Mouse (Mus musculus) stomach, embryonic 15.5 days (tissue): ENCODE results near the gene Rai1. TPM values are rescaled to one million over a fixed set of nuclear protein-coding genes. Genes with fewer than 3 reads are reported as not detected.

Experiments used
- ATAC-seq: fragments of 200-750 bp; cut with Nextera tagmentation; 2 replicates; pipeline ENCODE4 v1.8.0; 2017; ENCODE audit warnings: low read depth, moderate number of reproducible peaks, moderate TSS enrichment; ENCODE audit not compliant: insufficient read depth, low FRiP score
- H3K27ac ChIP-seq: fragments of 300-500 bp; sonication (generic); 2 replicates; pipeline ENCODE4 v1.5.1; 2015; ENCODE audit warnings: mild to moderate bottlenecking, inconsistent platforms
- H3K27me3 ChIP-seq: fragments of 300-500 bp; sonication (generic); replicated peaks from 2 replicates; pipeline ENCODE4 v1.6.1; 2015; ENCODE audit warnings: inconsistent platforms
- H3K36me3 ChIP-seq: fragments of 300-500 bp; sonication (generic); 2 replicates; pipeline ENCODE4 v1.6.1; 2015; ENCODE audit warnings: inconsistent platforms
- H3K4me1 ChIP-seq: fragments of 300-500 bp; sonication (generic); 2 replicates; pipeline ENCODE4 v1.6.1; 2015; ENCODE audit warnings: inconsistent platforms
- H3K4me2 ChIP-seq: fragments of 300-500 bp; sonication (generic); 2 replicates; pipeline ENCODE4 v1.6.1; 2015; ENCODE audit warnings: mild to moderate bottlenecking, inconsistent platforms
- H3K4me3 ChIP-seq: fragments of 300-500 bp; sonication (generic); replicated peaks from 2 replicates; pipeline ENCODE4 v1.5.1; 2015; ENCODE audit warnings: inconsistent platforms
- H3K9ac ChIP-seq: fragments of 300-500 bp; sonication (generic); 2 replicates; pipeline ENCODE4 v1.6.1; 2015; ENCODE audit warnings: inconsistent platforms
- H3K9me3 ChIP-seq: fragments of 300-500 bp; sonication (generic); 2 replicates; pipeline ENCODE4 v1.6.1; 2016; ENCODE audit warnings: inconsistent platforms
- WGBS: fragments of 180-500 bp; shearing (Covaris S2); methylation state at CpG from one replicate; pipeline ENCODE4 v1.1.7; 2015; 5-methylcytosine and 5-hydroxymethylcytosine counted together
- polyA plus RNA-seq: library from polyadenylated mRNA; unstranded; fragments of >200 nt; fragmentation: Nextera tagmentation; extraction: Ambion mirVana; gene quantifications from 2 replicates; pipeline ENCODE4 v1.2.1, GENCODE M21; 2015

Rai1 gene
- 21.7 and 24.4 TPM in 2 replicates for polyA plus RNA-seq

DNA sequence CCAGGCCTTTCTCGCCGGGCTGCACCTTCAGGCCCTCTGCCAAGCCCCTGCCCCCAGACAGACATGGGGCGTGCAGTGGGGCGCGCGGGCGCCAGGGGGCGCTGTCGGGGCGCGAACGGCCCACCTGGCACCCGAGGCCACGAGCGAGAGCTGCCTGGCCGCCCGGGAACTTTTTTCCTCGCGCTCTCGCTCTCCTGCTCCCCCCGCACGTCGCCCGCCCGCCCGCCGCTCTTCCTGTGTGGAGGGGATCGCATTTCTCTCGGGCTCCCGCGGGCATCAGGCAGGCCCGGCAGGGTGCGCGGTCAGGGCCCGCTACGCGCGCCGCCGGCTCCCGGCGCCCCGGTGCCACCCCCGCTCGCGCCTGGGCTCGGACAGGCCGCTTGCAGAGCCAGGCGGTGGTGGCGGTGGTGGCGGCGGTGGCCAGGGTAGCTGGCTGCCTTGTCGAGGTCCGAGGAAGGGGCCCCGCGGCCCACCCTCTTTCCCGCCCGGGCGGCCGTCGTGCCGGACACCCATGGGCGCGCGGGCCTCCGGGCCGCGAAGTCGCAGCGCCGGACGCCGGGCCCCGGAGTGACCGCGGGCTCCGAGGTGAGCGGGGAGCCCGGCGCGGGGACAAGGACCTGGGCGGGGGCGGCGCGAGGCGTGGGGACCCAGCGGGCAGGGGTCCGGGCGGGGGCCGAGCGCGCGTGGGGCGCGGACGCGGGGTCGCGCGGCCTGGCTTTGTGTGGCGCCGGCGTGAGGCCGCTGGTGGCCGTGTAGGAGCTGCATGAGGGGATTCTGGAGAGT lies at the start of gene Rai1:
Gene Rai1, plus strand, starts transcription at position 204 of the 783 bp plus-strand sequence.
- Histone ChIP-seq H3K4me3 (peak within 1 kb of the TSS; percentile 94), H3K27ac (peak within 1 kb of the TSS; percentile 98), H3K4me1 (peaks cover 39% of the 10 kb centered on the region), H3K4me2 (peak within 1 kb of the TSS; percentile 78), H3K36me3 (no peaks in the 10 kb centered on the region), H3K27me3 (no peaks in the 10 kb centered on the region), H3K9me3 (no peaks in the 10 kb centered on the region), H3K9ac (peak within 1 kb of the TSS; percentile 99)
- ATAC-seq: peak; percentile 68
- under 1% methylated on average over 88 of the region's 105 CpGs for WGBS

DNA sequence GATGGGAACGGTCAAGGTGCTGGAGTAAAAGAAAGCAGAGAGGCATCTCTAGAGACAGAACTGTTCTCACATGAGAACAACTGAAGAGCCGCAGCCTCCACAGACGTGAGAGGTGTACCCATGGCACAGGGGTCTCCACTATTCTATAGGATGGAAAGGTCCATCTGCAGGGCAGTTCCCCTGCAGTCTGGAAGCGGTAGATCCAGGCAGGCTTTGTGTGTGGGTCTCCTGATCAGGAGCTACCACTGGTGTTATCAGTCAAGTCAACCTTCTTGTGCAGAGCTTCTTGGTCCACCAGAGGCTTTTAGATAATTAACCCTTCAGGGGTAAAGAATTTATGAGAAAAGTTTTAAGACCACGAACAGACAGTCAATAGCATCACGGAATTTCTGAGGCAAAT lies 48.3 kb upstream of the Rai1 start:
- Histone ChIP-seq H3K9me3 (no peaks in the 10 kb centered on the region), H3K4me3 (no peak overlapping the region), H3K9ac (no peak overlapping the region), H3K4me2 (no peak overlapping the region), H3K36me3 (no peaks in the 10 kb centered on the region), H3K27ac (no peak overlapping the region), H3K27me3 (no peaks in the 10 kb centered on the region), H3K4me1 (no peaks in the 10 kb centered on the region)
- 75% methylated on average over 6 of the region's 6 CpGs for WGBS
- ATAC-seq: no peak

DNA sequence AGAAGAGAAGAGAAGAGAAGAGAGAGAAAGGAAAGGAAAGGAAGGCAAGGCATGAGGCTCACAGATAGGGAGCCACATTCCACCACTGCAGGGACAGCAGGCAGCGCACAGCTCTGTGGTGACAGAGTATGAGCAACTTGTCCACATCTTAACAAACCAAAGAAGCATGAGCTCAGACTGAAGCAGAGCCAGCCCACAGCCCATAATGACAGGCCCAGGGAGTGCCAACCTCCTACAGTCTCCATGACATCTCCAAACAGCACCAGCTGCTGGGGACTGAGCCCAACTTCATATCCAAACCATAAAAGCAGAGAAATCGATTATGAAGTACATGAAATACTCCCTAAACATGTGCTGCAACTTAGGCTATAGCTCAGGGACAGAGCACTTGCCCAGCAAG lies 46.8 kb upstream of the Rai1 start:
- H3K27ac ChIP-seq: no peak overlapping the region
- no peak for ATAC-seq
- WGBS: 72% methylated on average over 2 of the region's 2 CpGs
- no peak overlapping the region for H3K9ac ChIP-seq
- no peaks in the 10 kb centered on the region for H3K9me3 ChIP-seq
- H3K4me2 ChIP-seq: no peak overlapping the region
- H3K36me3 ChIP-seq: no peaks in the 10 kb centered on the region
- H3K4me1 ChIP-seq: no peaks in the 10 kb centered on the region
- no peaks in the 10 kb centered on the region for H3K27me3 ChIP-seq
- no peak overlapping the region for H3K4me3 ChIP-seq

DNA sequence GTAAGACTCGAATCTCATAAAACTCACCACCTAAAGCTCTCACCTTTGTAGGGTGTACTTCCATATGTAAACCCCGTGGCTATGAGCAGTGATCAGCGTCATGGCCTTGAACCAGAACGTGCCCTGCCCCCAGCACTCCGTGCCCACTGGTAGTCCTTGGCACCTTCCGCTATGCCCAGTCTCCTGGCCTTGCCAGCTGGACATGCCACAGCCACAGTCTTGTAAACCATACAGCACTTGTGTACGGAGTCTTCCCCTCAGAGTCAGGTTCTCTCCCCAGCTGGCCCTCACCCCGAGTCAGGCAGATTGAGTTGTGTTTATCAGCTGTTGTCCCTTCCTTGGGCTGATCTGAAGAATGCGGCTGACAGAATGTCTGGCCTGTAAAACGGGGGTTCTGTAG lies 46.4 kb upstream of the Rai1 start:
- no peak for ATAC-seq
- no peaks in the 10 kb centered on the region for H3K27me3 ChIP-seq
- no peak overlapping the region for H3K4me3 ChIP-seq
- no peaks in the 10 kb centered on the region for H3K9me3 ChIP-seq
- H3K4me2 ChIP-seq: no peak overlapping the region
- H3K9ac ChIP-seq: no peak overlapping the region
- H3K27ac ChIP-seq: no peak overlapping the region
- no peaks in the 10 kb centered on the region for H3K4me1 ChIP-seq
- 67% methylated on average over 10 of the region's 10 CpGs for WGBS
- no peaks in the 10 kb centered on the region for H3K36me3 ChIP-seq

DNA sequence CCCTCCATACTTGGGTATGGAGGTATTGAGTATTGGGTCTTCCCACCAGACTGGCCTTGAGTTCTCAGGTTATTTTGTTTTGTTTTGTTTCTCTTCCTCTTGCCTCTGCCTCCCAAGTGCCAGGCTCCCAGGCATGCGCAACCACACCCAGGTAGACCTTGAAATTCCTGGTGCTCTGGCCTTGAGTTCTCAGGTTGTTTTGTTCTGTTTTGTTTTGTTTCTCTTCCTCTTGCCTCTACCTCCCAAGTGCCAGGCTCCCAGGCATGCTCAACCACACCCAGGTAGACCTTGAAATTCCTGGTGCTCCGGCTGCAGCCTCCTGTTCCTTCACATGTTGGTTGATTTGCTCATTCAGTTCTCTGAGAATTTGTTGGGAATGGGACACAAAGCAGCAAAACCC lies 44.8 kb upstream of the Rai1 start:
- no peaks in the 10 kb centered on the region for H3K27me3 ChIP-seq
- no peak overlapping the region for H3K27ac ChIP-seq
- H3K4me2 ChIP-seq: no peak overlapping the region
- no peak overlapping the region for H3K9ac ChIP-seq
- ATAC-seq: no peak
- no peaks in the 10 kb centered on the region for H3K4me1 ChIP-seq
- no peak overlapping the region for H3K4me3 ChIP-seq
- H3K9me3 ChIP-seq: no peaks in the 10 kb centered on the region
- no peaks in the 10 kb centered on the region for H3K36me3 ChIP-seq
- 87% methylated on average over 2 of the region's 2 CpGs for WGBS

DNA sequence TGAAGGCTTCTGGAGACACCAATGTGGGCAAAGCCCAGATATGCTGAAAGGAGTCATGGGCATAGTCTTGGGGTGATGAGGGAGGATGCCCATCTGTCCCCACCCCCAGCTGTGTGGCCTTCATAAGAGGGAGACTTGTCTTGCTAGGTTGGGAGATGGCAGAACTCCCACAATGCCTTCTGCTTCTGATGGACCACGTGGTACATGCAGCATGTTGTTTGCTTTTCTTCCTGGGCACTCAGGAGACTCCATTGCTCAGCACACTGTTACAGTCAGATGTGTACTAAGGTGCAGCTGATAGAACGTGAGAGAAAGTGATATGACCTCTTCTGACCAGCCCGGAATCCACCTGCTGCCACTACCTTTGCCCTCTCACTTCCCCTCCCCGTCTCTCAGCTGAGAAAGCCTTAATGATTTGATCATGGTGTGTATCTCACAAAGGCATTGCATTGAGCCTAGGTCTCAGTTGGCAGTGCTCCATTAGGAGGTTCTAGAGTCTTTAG lies 43.3 kb upstream of the Rai1 start:
- no peaks in the 10 kb centered on the region for H3K9me3 ChIP-seq
- H3K4me2 ChIP-seq: no peak overlapping the region
- 67% methylated on average over 4 of the region's 4 CpGs for WGBS
- H3K9ac ChIP-seq: no peak overlapping the region
- no peak for ATAC-seq
- no peaks in the 10 kb centered on the region for H3K4me1 ChIP-seq
- H3K4me3 ChIP-seq: no peak overlapping the region
- no peak overlapping the region for H3K27ac ChIP-seq
- no peaks in the 10 kb centered on the region for H3K27me3 ChIP-seq
- no peaks in the 10 kb centered on the region for H3K36me3 ChIP-seq

DNA sequence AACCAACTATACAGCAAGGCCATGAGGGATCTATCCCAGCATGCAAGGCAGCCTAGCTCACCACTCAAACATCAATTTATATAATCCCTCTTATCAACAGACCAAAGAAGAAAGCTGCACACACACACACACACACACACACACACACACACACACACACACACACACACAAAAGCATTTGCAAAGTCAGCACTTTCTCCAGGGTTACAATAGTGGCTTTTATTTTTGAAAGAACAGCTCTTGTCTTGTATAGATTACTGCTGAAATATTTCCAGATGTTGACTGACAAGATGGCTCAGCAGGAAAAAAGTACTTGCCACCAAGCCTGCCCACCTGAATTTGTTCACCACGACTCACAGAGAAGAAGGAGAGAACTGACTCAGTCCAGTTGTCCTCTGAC lies 39.5 kb upstream of the Rai1 start:
- no peaks in the 10 kb centered on the region for H3K4me1 ChIP-seq
- H3K9ac ChIP-seq: no peak overlapping the region
- no peak overlapping the region for H3K4me2 ChIP-seq
- no peak for ATAC-seq
- H3K4me3 ChIP-seq: no peak overlapping the region
- WGBS: 45% methylated on average over 1 of the region's 1 CpGs
- no peaks in the 10 kb centered on the region for H3K9me3 ChIP-seq
- H3K36me3 ChIP-seq: no peaks in the 10 kb centered on the region
- H3K27ac ChIP-seq: no peak overlapping the region
- no peaks in the 10 kb centered on the region for H3K27me3 ChIP-seq

DNA sequence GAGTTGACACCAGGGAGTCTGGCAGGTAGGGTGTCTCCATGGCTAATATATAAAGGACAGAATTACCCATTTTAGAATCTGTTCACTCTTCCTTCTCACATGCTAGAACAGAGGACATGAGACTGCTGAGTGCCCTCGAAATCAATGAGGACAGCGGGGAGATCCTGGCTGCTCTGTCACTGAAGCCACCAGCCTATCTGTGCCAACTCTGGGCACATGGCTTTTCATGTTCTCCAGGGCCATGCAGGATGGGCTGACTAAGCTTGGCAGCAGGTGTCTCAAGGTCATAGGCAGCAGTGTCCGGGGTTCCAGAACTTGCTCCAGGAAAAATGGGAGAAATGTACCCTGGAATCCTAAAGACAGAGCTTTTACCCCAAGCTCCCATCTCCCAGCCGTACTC lies 37.2 kb upstream of the Rai1 start:
- ATAC-seq: no peak
- Histone ChIP-seq H3K4me2 (no peak overlapping the region), H3K27me3 (no peaks in the 10 kb centered on the region), H3K36me3 (no peaks in the 10 kb centered on the region), H3K9me3 (no peaks in the 10 kb centered on the region), H3K4me3 (no peak overlapping the region), H3K27ac (no peak overlapping the region), H3K9ac (no peak overlapping the region), H3K4me1 (no peaks in the 10 kb centered on the region)
- 93% methylated on average over 4 of the region's 4 CpGs for WGBS

DNA sequence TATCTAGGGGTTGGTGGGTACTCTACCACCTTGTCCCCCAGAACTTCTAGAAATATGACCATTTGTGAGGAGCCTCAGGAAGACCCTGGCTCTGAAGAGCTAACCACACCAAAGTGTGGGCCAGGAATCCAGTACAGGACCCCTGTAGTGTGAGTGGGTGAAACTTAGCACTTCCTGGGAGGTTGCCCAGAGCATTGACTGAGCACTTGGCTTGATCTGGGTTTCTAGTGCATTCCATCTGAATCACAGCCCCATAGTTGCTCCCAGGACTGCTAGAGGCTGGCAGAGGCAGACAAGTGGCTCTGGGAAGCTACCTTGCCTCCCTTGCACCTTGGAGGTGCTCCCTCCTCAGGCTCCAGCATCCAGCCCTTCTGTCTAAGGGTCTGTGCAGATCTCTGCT lies 36.2 kb upstream of the Rai1 start:
- no peak overlapping the region for H3K9ac ChIP-seq
- no peaks in the 10 kb centered on the region for H3K4me1 ChIP-seq
- no peak overlapping the region for H3K4me3 ChIP-seq
- H3K36me3 ChIP-seq: no peaks in the 10 kb centered on the region
- no peaks in the 10 kb centered on the region for H3K9me3 ChIP-seq
- H3K27ac ChIP-seq: no peak overlapping the region
- no peaks in the 10 kb centered on the region for H3K27me3 ChIP-seq
- no peak for ATAC-seq
- H3K4me2 ChIP-seq: no peak overlapping the region

DNA sequence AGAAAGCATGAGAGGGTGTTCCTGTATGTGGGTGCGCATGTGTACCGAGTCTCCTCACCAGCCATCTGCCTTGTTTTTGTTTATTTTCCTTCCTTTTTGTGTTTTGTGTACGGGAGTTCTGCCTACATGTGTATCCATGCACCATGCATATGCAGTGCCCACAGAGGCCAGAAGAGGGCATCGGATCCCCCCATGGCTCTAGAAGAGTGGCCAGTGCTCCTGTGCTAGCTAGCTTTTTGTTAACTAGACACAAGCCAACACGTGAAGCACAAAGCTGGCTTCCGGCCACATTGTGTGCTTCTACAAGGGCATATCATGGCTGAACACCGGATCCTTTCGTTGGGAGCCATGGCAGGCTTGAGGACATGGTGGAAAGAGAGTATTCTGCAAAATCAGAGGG lies 34.2 kb upstream of the Rai1 start:
- no peak overlapping the region for H3K9ac ChIP-seq
- no peaks in the 10 kb centered on the region for H3K27me3 ChIP-seq
- H3K4me3 ChIP-seq: no peak overlapping the region
- 37% methylated on average over 8 of the region's 8 CpGs for WGBS
- H3K36me3 ChIP-seq: no peaks in the 10 kb centered on the region
- H3K27ac ChIP-seq: no peak overlapping the region
- no peaks in the 10 kb centered on the region for H3K4me1 ChIP-seq
- no peak overlapping the region for H3K4me2 ChIP-seq
- no peaks in the 10 kb centered on the region for H3K9me3 ChIP-seq
- ATAC-seq: no peak

DNA sequence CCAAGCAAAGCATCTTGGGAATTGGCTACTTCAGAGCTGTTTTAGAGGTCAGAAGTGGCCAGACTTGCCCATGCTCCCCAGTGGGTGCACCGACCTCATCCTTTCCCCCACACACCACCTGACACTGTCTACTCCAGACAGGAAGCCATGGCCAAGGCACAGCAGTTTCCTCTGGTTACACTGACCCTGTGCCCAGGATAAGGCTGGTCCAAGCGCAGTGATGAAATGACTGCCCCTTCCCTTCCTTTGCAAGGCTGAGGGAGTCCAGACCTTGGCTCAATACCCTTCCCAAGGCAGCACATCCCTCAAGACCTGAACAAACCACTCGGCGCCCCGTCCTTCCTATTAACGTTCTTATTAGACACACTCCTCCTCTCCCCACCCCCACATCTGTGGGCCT lies 33.6 kb upstream of the Rai1 start:
- Histone ChIP-seq H3K9ac (no peak overlapping the region), H3K27me3 (no peaks in the 10 kb centered on the region), H3K4me1 (no peaks in the 10 kb centered on the region), H3K27ac (no peak overlapping the region), H3K36me3 (no peaks in the 10 kb centered on the region), H3K9me3 (no peaks in the 10 kb centered on the region), H3K4me2 (no peak overlapping the region), H3K4me3 (no peak overlapping the region)
- 90% methylated on average over 6 of the region's 6 CpGs for WGBS
- ATAC-seq: no peak

DNA sequence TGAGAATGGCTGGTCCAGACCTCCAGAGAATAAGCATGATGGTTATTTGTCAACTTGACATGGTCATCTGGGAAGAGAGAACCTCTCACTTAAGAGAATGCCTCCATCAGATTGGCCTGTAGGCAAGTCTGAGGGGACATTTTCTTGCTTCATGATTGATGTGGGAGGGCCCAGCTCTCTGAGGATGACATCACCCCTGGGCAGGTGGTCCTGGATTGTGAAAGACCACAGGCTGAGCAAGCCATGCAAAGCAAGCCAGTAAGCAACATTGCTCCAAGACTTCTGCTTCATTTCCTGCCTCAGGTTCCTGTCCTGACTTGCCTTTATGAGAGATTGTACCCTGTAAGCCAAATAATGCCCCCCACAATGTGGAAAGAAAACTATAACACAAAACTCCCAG lies 31.7 kb upstream of the Rai1 start:
- Histone ChIP-seq H3K9ac (no peak overlapping the region), H3K27ac (no peak overlapping the region)

More for the DNA sequence above, 31.7 kb upstream of the Rai1 start:
- no peak overlapping the region for H3K4me3 ChIP-seq
- no peaks in the 10 kb centered on the region for H3K4me1 ChIP-seq
- H3K4me2 ChIP-seq: no peak overlapping the region
- no peak for ATAC-seq
- H3K27me3 ChIP-seq: no peaks in the 10 kb centered on the region
- no peaks in the 10 kb centered on the region for H3K9me3 ChIP-seq
- H3K36me3 ChIP-seq: no peaks in the 10 kb centered on the region
